Mouse (Mus musculus): ENCODE results near the gene Wwc1.
"Not testable (repeated sequence)": the region's sequence is repeated elsewhere in the genome, so short reads cannot be mapped to it uniquely, and the experiment has no call there.

The Wwc1 gene

GRCm38 (mm10) chr11:35837156-35838126 is 142.9 kb downstream of the Wwc1 start:
- in situ Hi-C loops (cut with MboI, MseI) = no loop called here

GRCm38 (mm10) chr11:35834022-35834760 is 146.1 kb downstream of the Wwc1 start, which contains the start of gene Rars:
Rars (minus strand) TSS chr11:35834506.
- in situ Hi-C loops (cut with MboI, MseI) = loop anchor here (5.0 kb wide), 1 partner anchor 67 kb away; the partner anchor contains the start of gene Pank3

DNA sequence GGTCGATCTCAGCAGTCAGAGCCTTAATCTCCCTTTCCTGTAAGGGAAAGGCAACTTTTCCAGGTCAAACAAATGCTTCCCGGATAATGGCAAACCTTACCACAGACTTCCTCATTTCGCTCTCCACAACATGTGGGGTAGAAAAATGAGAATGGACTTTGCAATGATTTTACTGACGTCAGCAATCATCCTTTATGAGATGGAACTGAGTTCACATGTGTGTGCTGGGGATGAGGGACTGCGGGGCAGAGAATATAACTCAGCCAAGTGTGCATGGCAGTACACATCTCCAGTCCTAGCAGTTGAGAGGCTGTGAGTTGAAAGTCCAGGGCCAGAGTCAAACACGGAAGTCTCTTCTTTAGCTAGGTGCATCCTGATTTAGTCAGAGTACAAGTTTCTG is 147.1 kb downstream of the Wwc1 start:
- in situ Hi-C loops (cut with MboI, MseI) = loop anchor here (5.0 kb wide), 1 partner anchor 66 kb away; the partner anchor contains the start of gene Pank3

GRCm38 (mm10) chr11:35832139-35832538 is 148.2 kb downstream of the Wwc1 start:
- in situ Hi-C loops (cut with MboI, MseI) = loop anchor here (5.0 kb wide), 1 partner anchor 65 kb away; the partner anchor contains the start of gene Pank3

- in situ Hi-C loops (cut with MboI, MseI) = loop anchor here (5.0 to 10.0 kb wide), 2 partner anchors 1000 to 1113 kb away; no protein-coding TSS in a partner anchor
Observed at GRCm38 (mm10) chr11:35827714-35828113, 152.6 kb downstream of the Wwc1 start.

DNA sequence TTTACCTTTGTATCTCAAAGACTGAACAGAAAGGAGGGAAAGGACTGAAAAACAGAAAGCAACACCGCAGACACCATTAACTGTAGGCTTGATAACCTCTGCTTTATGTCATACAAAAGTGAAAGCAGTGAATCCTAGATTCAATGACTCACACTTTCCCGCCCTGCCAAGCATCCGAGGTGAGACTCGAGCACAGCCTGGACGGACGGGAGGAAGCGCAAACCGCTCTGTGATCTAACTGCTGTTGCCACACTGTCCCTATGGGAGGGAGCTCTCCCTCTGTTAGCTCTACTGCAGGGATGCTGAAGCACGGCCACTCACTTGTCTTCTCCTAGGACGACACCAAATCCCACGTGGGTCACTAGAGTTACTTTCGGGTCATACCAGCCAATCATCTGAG is 164.0 kb downstream of the Wwc1 start:
- in situ Hi-C loops (cut with MboI, MseI) = no loop called here

GRCm38 (mm10) chr11:35811458-35811857 is 168.9 kb downstream of the Wwc1 start:
- in situ Hi-C loops (cut with MboI, MseI) = no loop called here

DNA sequence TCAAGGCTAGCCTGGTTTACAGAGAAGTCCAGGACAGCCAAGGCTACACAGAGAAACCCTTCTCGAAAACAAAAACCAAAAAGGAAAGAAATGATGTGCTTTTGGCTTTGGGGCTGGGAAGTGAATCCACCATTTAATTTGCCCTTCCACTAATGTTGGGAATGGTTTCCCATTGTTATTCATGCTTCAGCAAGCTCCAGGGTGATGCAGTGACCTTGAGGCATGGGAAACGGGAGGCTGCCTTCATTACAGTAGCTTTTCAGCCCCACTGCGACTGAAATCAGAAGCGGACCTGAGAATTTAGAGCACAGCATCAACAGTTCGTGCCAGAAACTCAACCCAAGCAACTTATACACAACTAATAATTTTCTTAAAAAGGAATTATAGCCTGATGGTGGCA is 179.0 kb downstream of the Wwc1 start:
- in situ Hi-C loops (cut with MboI, MseI) = no loop called here

DNA sequence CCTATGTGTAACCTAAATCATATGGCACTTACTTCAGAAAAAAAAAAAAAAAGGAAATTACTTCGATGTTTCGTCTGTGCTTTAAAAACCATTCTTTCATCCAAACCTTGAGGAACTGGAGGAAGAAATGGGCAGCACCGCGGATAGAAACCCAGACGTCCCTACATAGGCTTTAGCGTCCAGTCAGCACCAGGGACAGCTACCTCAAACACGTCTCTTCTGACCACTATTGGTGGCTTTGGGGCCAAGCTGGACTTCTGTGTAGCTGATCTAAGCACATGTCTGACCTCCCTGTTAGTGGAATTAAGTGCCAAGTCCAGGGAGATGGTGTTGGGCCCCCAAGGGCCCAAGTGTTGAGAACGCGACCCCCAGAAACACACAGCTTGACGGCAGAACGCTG is 181.5 kb downstream of the Wwc1 start, which contains the start of gene Fbll1:
Gene Fbll1, minus strand, starts transcription at position 11 of the 400 bp plus-strand sequence.
- in situ Hi-C loops (cut with MboI, MseI) = no loop called here

GRCm38 (mm10) chr11:35798495-35798820 is 181.9 kb downstream of the Wwc1 start:
- in situ Hi-C loops (cut with MboI, MseI) = no loop called here

GRCm38 (mm10) chr11:35797751-35798494 is 182.4 kb downstream of the Wwc1 start:
- in situ Hi-C loops (cut with MboI, MseI) = no loop called here

DNA sequence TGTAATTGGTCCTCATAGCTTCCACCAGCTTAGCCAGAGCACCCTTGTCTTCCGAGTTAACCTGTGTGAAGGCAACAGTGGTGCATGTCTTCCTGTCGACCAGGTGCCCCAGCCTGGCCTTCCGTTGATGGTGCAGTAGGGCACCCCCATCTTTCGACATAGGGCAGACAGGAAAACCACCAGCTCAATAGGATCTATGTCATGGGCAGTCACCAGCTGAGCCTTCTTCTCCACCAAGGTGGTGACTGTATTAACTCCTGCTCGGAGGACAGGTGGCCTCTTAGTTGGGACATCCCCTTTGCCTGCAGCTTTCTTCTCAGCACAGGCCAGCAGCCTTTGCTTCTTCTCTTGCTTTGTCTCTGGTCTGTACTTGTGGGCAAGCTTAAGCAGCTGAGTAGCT is 187.5 kb downstream of the Wwc1 start:
- in situ Hi-C loops (cut with MboI, MseI) = not testable (repeated sequence)

DNA sequence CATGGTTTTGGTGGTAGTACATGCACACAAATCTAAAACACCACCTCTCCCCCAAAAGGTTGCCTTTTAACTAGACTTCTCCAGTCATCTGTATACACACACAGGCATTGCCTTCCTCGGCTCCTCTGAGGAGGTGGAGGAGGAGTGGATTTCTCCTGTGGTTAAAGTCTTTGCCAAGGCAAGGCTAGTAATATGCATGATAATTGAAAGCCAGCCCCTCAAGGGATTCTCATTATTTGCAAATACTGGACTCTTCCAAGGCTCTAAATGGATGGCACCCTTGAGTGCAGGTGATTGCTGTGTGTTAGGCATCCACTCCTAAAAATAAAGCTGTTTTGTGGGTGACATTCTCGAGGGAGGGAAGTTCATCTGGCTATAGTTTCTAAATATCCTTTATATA is 191.9 kb downstream of the Wwc1 start:
- in situ Hi-C loops (cut with MboI, MseI) = no loop called here

Measured in T-helper 2 cell (primary cell).